Mouse (Mus musculus) C2C12 (cell line): Measurements from ENCODE around the gene Lysmd1. TPM values are rescaled to one million over a fixed set of nuclear protein-coding genes. Genes with fewer than 3 reads are reported as not detected.
"Not testable (repeated sequence)": the region's sequence is repeated elsewhere in the genome, so short reads cannot be mapped to it uniquely, and the experiment has no call there.

Source experiments
- H3K27me3 ChIP-seq: one replicate; pipeline ENCODE4 v1.6.1; 2011; ENCODE audit not compliant: control insufficient read depth, insufficient read depth, insufficient read length
- H3K36me3 ChIP-seq: one replicate; pipeline ENCODE4 v1.6.1; 2011; ENCODE audit not compliant: control insufficient read depth, insufficient read depth
- H3K4me3 ChIP-seq: one replicate; pipeline ENCODE4 v1.5.1; 2011; ENCODE audit warnings: mild to moderate bottlenecking, control low read depth; ENCODE audit not compliant: poor library complexity, insufficient read depth, severe bottlenecking
- H3K79me2 ChIP-seq: one replicate; pipeline ENCODE4 v1.6.1; 2011; ENCODE audit not compliant: control insufficient read depth, insufficient read depth
- H3K79me3 ChIP-seq: one replicate; pipeline ENCODE4 v1.6.1; 2011; ENCODE audit warnings: low read depth, control low read depth
- H3ac ChIP-seq: one replicate; pipeline ENCODE3; 2011; ENCODE audit warnings: low read depth; ENCODE audit not compliant: control insufficient read depth, insufficient read length
- CEBPB ChIP-seq: IDR thresholded peaks from one replicate; pipeline ENCODE4 v1.6.1; 2011; ENCODE audit warnings: low read depth, mild to moderate bottlenecking, control low read depth, moderate library complexity
- CTCF ChIP-seq: IDR thresholded peaks from one replicate; pipeline ENCODE4 v1.5.1; 2011; ENCODE audit not compliant: control insufficient read depth, insufficient read depth, insufficient read length
- FOSL1 ChIP-seq: IDR thresholded peaks from one replicate; pipeline ENCODE4 v1.8.0; 2011; ENCODE audit warnings: mild to moderate bottlenecking, low read length; ENCODE audit not compliant: poor library complexity, insufficient read depth, severe bottlenecking
- MAX ChIP-seq: IDR thresholded peaks from one replicate; pipeline ENCODE4 v1.6.1; 2011; ENCODE audit warnings: mild to moderate bottlenecking, control low read depth
- MYOD1 ChIP-seq: IDR thresholded peaks from one replicate; pipeline ENCODE4 v1.6.1; 2011; ENCODE audit warnings: low read depth; ENCODE audit not compliant: control insufficient read depth, insufficient read length
- MYOG ChIP-seq: IDR thresholded peaks from one replicate; pipeline ENCODE4 v1.6.1; 2011; ENCODE audit not compliant: control insufficient read depth, insufficient read length; ENCODE audit errors: extremely low read depth
- USF1 ChIP-seq: IDR thresholded peaks from one replicate; pipeline ENCODE4 v1.6.1; 2011; ENCODE audit warnings: low read depth, mild to moderate bottlenecking, control low read depth, moderate library complexity
- polyA plus RNA-seq: library from polyadenylated mRNA; unstranded; fragments of >200 nt; fragmentation: generic; extraction: Trizol; gene quantifications from one replicate; pipeline ENCODE4 v1.2.1, GENCODE M21; 2012; ENCODE audit warnings: missing spikeins

Lysmd1 gene
- polyA plus RNA-seq, 1 experiment: 3.4 TPM

- no peaks in the 10 kb centered on the region for H3K79me3 ChIP-seq
Observed at GRCm38 (mm10) chr3:95121580-95121979, 12.3 kb upstream of the Lysmd1 start.

GRCm38 (mm10) chr3:95124246-95124645, 9.6 kb upstream of the Lysmd1 start, which contains the start of gene Tmod4:
Gene Tmod4, plus strand, starts transcription at chr3:95124476.
- H3K4me3 ChIP-seq: no peak within 1 kb of the TSS
- H3K79me2 ChIP-seq: no peaks in the 10 kb centered on the region
- H3ac ChIP-seq: no peak within 1 kb of the TSS
- peaks cover 45% of the 10 kb centered on the region for H3K36me3 ChIP-seq
- H3K27me3 ChIP-seq: no peaks in the 10 kb centered on the region
- no peaks in the 10 kb centered on the region for H3K79me3 ChIP-seq
- TF ChIP-seq USF1 (no peak), MYOD1 (no peak), MYOG (no peak), MAX (no peak), CEBPB (no peak), CTCF (no peak), FOSL1 (no peak)

More at GRCm38 (mm10) chr3:95121580-95121979, 12.3 kb upstream of the Lysmd1 start:
- Histone ChIP-seq H3K79me2 (no peaks in the 10 kb centered on the region), H3ac (no peak overlapping the region), H3K36me3 (peaks cover 55% of the 10 kb centered on the region), H3K27me3 (no peaks in the 10 kb centered on the region), H3K4me3 (no peak overlapping the region)
- TF ChIP-seq CEBPB (no peak), FOSL1 (no peak), MYOG (no peak), CTCF (no peak), MYOD1 (no peak), USF1 (no peak), MAX (no peak)

GRCm38 (mm10) chr3:95124972-95125371, 8.9 kb upstream of the Lysmd1 start:
- Histone ChIP-seq H3K79me2 (no peaks in the 10 kb centered on the region), H3K27me3 (no peaks in the 10 kb centered on the region), H3K79me3 (no peaks in the 10 kb centered on the region), H3K4me3 (no peak overlapping the region), H3ac (no peak overlapping the region), H3K36me3 (peaks cover 38% of the 10 kb centered on the region)
- TF ChIP-seq MYOG (no peak), MAX (no peak), CEBPB (no peak), USF1 (no peak)

GRCm38 (mm10) chr3:95129226-95129651, 4.6 kb upstream of the Lysmd1 start:
- TF ChIP-seq USF1 (no peak), MYOD1 (no peak), FOSL1 (no peak), MYOG (no peak), CEBPB (no peak), MAX (no peak), CTCF (no peak)
- Histone ChIP-seq H3K27me3 (no peaks in the 10 kb centered on the region), H3ac (no peak overlapping the region), H3K79me2 (peaks cover 5% of the 10 kb centered on the region), H3K36me3 (peaks cover 11% of the 10 kb centered on the region), H3K79me3 (no peaks in the 10 kb centered on the region), H3K4me3 (no peak overlapping the region)

GRCm38 (mm10) chr3:95130081-95130480, 3.8 kb upstream of the Lysmd1 start:
- peaks cover 3% of the 10 kb centered on the region for H3K36me3 ChIP-seq
- no peaks in the 10 kb centered on the region for H3K79me3 ChIP-seq

GRCm38 (mm10) chr3:95132389-95132788, 1.5 kb upstream of the Lysmd1 start:
- not testable (repeated sequence) for H3ac ChIP-seq, H3K79me3 ChIP-seq, H3K4me3 ChIP-seq, H3K79me2 ChIP-seq, H3K36me3 ChIP-seq, H3K27me3 ChIP-seq

More at GRCm38 (mm10) chr3:95130081-95130480, 3.8 kb upstream of the Lysmd1 start:
- no peak for TF ChIP-seq CTCF
- Histone ChIP-seq H3K79me2 (peaks cover 5% of the 10 kb centered on the region), H3K4me3 (no peak overlapping the region), H3ac (no peak overlapping the region), H3K27me3 (no peaks in the 10 kb centered on the region)
